Mouse (Mus musculus) midbrain, embryonic 10.5 days (tissue): Measurements from ENCODE around the gene Hectd2. TPM values are rescaled to one million over a fixed set of nuclear protein-coding genes. Genes with fewer than 3 reads are reported as not detected.

ENCODE experiments used
- DNase-seq: peaks from one replicate; pipeline ENCODE4 v3.0.0-alpha.2; 2017; ENCODE audit warnings: low spot score
- H3K27ac ChIP-seq: fragments of 300-500 bp; sonication (generic); replicated peaks from 2 replicates; pipeline ENCODE4 v1.5.1; 2016; ENCODE audit warnings: mild to moderate bottlenecking
- H3K27me3 ChIP-seq: fragments of 300-500 bp; sonication (generic); 2 replicates; pipeline ENCODE4 v1.6.1; 2016; ENCODE audit warnings: low read depth, mild to moderate bottlenecking; ENCODE audit not compliant: poor library complexity, severe bottlenecking
- H3K36me3 ChIP-seq: fragments of 300-500 bp; sonication (generic); 2 replicates; pipeline ENCODE4 v1.6.1; 2016; ENCODE audit warnings: mild to moderate bottlenecking, moderate library complexity
- H3K4me1 ChIP-seq: fragments of 300-500 bp; sonication (generic); 2 replicates; pipeline ENCODE4 v1.6.1; 2016
- H3K4me3 ChIP-seq: fragments of 300-500 bp; sonication (generic); 2 replicates; pipeline ENCODE4 v1.5.1; 2016; ENCODE audit warnings: mild to moderate bottlenecking, moderate library complexity
- H3K9me3 ChIP-seq: fragments of 300-500 bp; sonication (generic); replicated peaks from 2 replicates; pipeline ENCODE4 v1.6.1; 2016; ENCODE audit warnings: mild to moderate bottlenecking
- whole genome bisulfite sequencing: fragments of 180-500 bp; shearing (Covaris S2); methylation state at CpG from one replicate; pipeline ENCODE4 v1.1.7; 2016; 5-methylcytosine and 5-hydroxymethylcytosine counted together
- polyA plus RNA-seq: library from polyadenylated mRNA; unstranded; fragments of >200 nt; fragmentation: Nextera tagmentation; extraction: Ambion mirVana; gene quantifications from 2 replicates; pipeline ENCODE4 v1.2.1, GENCODE M21; 2016

Hectd2 gene
- polyA plus RNA-seq, 1 experiment from 2014 or later, result 2.2 TPM

GRCm38 (mm10) chr19:36580874-36581273 is 26.4 kb downstream of the Hectd2 start:
- H3K36me3 ChIP-seq, result no peaks in the 10 kb centered on the region
- H3K27ac ChIP-seq, result no peak overlapping the region
- H3K4me1 ChIP-seq, result no peaks in the 10 kb centered on the region
- 89% methylated on average over 3 of the region's 3 CpGs for WGBS
- DNase-seq, result no peak
- H3K4me3 ChIP-seq, result no peak overlapping the region
- H3K27me3 ChIP-seq, result no peaks in the 10 kb centered on the region
- no peaks in the 10 kb centered on the region for H3K9me3 ChIP-seq

- H3K4me3 ChIP-seq, result no peak overlapping the region
- 92% methylated on average over 1 of the region's 1 CpGs for WGBS
- H3K4me1 ChIP-seq, result no peaks in the 10 kb centered on the region
- H3K9me3 ChIP-seq, result no peaks in the 10 kb centered on the region
- H3K27me3 ChIP-seq, result no peaks in the 10 kb centered on the region
- H3K27ac ChIP-seq, result no peak overlapping the region
- no peaks in the 10 kb centered on the region for H3K36me3 ChIP-seq
- DNase-seq, result no peak
Observed at GRCm38 (mm10) chr19:36582116-36582515, 27.7 kb downstream of the Hectd2 start.

- H3K36me3 ChIP-seq, result no peaks in the 10 kb centered on the region
- H3K27ac ChIP-seq, result no peak overlapping the region
- no peaks in the 10 kb centered on the region for H3K27me3 ChIP-seq
- no peak overlapping the region for H3K4me3 ChIP-seq
- no peaks in the 10 kb centered on the region for H3K9me3 ChIP-seq
- WGBS, result 92% methylated on average over 1 of the region's 1 CpGs
- DNase-seq, result no peak
- no peaks in the 10 kb centered on the region for H3K4me1 ChIP-seq
Observed at GRCm38 (mm10) chr19:36585505-36585904, 31.1 kb downstream of the Hectd2 start.

GRCm38 (mm10) chr19:36594409-36594808 is 40.0 kb downstream of the Hectd2 start:
- DNase-seq, result no peak
- no peaks in the 10 kb centered on the region for H3K27me3 ChIP-seq
- H3K27ac ChIP-seq, result no peak overlapping the region
- no peaks in the 10 kb centered on the region for H3K36me3 ChIP-seq
- no peaks in the 10 kb centered on the region for H3K4me1 ChIP-seq
- H3K9me3 ChIP-seq, result no peaks in the 10 kb centered on the region
- H3K4me3 ChIP-seq, result no peak overlapping the region
- WGBS, result 90% methylated on average over 1 of the region's 1 CpGs

- Histone ChIP-seq H3K4me1 (0 out of 2 replicates have a peak, but pooled peaks cover 6% of the 10 kb centered on the region), H3K27me3 (no peaks in the 10 kb centered on the region), H3K9me3 (no peaks in the 10 kb centered on the region), H3K27ac (no peak overlapping the region), H3K4me3 (no peak overlapping the region), H3K36me3 (no peaks in the 10 kb centered on the region)
- 94% methylated on average over 8 of the region's 8 CpGs for WGBS
- no peak for DNase-seq
Observed at GRCm38 (mm10) chr19:36601869-36602268, 47.4 kb downstream of the Hectd2 start.

- Histone ChIP-seq H3K27me3 (no peaks in the 10 kb centered on the region), H3K4me1 (0 out of 2 replicates have a peak, but pooled peaks cover 6% of the 10 kb centered on the region), H3K36me3 (no peaks in the 10 kb centered on the region), H3K4me3 (no peak overlapping the region), H3K9me3 (no peaks in the 10 kb centered on the region), H3K27ac (no peak overlapping the region)
- 69% methylated on average over 11 of the region's 11 CpGs for WGBS
- DNase-seq, result no peak
Observed at GRCm38 (mm10) chr19:36602535-36603312, 48.3 kb downstream of the Hectd2 start.

GRCm38 (mm10) chr19:36606270-36606669 is 51.8 kb downstream of the Hectd2 start:
- Histone ChIP-seq H3K36me3 (no peaks in the 10 kb centered on the region), H3K27me3 (no peaks in the 10 kb centered on the region), H3K4me3 (no peak overlapping the region), H3K9me3 (no peaks in the 10 kb centered on the region), H3K4me1 (0 out of 2 replicates have a peak, but pooled peaks cover 6% of the 10 kb centered on the region), H3K27ac (no peak overlapping the region)
- WGBS, result 59% methylated on average over 1 of the region's 1 CpGs
- no peak for DNase-seq

- H3K36me3 ChIP-seq, result no peaks in the 10 kb centered on the region
- no peak overlapping the region for H3K4me3 ChIP-seq
- H3K27ac ChIP-seq, result no peak overlapping the region
- H3K27me3 ChIP-seq, result no peaks in the 10 kb centered on the region
- H3K9me3 ChIP-seq, result no peaks in the 10 kb centered on the region
- whole genome bisulfite sequencing, result 59% methylated on average over 3 of the region's 3 CpGs
- no peaks in the 10 kb centered on the region for H3K4me1 ChIP-seq
- DNase-seq, result no peak
Observed at GRCm38 (mm10) chr19:36609229-36609628, 54.8 kb downstream of the Hectd2 start.

GRCm38 (mm10) chr19:36610309-36610708 is 55.9 kb downstream of the Hectd2 start:
- WGBS, result 77% methylated on average over 2 of the region's 2 CpGs
- Histone ChIP-seq H3K4me3 (no peak overlapping the region), H3K9me3 (no peaks in the 10 kb centered on the region)

GRCm38 (mm10) chr19:36625906-36626305 is 71.5 kb downstream of the Hectd2 start:
- Histone ChIP-seq H3K4me1 (no peaks in the 10 kb centered on the region), H3K36me3 (no peaks in the 10 kb centered on the region), H3K27ac (no peak overlapping the region), H3K4me3 (no peak overlapping the region), H3K9me3 (no peaks in the 10 kb centered on the region), H3K27me3 (no peaks in the 10 kb centered on the region)
- DNase-seq, result no peak
- 100% methylated on average over 1 of the region's 1 CpGs for WGBS

More at GRCm38 (mm10) chr19:36610309-36610708, 55.9 kb downstream of the Hectd2 start:
- Histone ChIP-seq H3K27me3 (no peaks in the 10 kb centered on the region), H3K27ac (no peak overlapping the region), H3K36me3 (no peaks in the 10 kb centered on the region), H3K4me1 (no peaks in the 10 kb centered on the region)
- DNase-seq, result no peak

- H3K4me1 ChIP-seq, result no peaks in the 10 kb centered on the region
- no peaks in the 10 kb centered on the region for H3K9me3 ChIP-seq
- H3K4me3 ChIP-seq, result no peak overlapping the region
- no peaks in the 10 kb centered on the region for H3K36me3 ChIP-seq
- no peak for DNase-seq
- no peak overlapping the region for H3K27ac ChIP-seq
- whole genome bisulfite sequencing, result 83% methylated on average over 4 of the region's 4 CpGs
- no peaks in the 10 kb centered on the region for H3K27me3 ChIP-seq
Observed at GRCm38 (mm10) chr19:36626881-36627280, 72.4 kb downstream of the Hectd2 start.

- Histone ChIP-seq H3K36me3 (no peaks in the 10 kb centered on the region), H3K4me3 (no peak overlapping the region), H3K27me3 (peaks cover 15% of the 10 kb centered on the region; the same call in 1 of the 2 replicates), H3K9me3 (no peaks in the 10 kb centered on the region), H3K27ac (no peak overlapping the region), H3K4me1 (no peaks in the 10 kb centered on the region)
- no peak for DNase-seq
- WGBS, result 81% methylated on average over 9 of the region's 9 CpGs
Observed at GRCm38 (mm10) chr19:36629394-36629910, 75.0 kb downstream of the Hectd2 start.

- no peak overlapping the region for H3K27ac ChIP-seq
- no peaks in the 10 kb centered on the region for H3K4me1 ChIP-seq
- H3K4me3 ChIP-seq, result no peak overlapping the region
- H3K36me3 ChIP-seq, result no peaks in the 10 kb centered on the region
- 83% methylated on average over 5 of the region's 5 CpGs for WGBS
- H3K27me3 ChIP-seq, result peaks cover 15% of the 10 kb centered on the region; the same call in 1 of the 2 replicates
- no peaks in the 10 kb centered on the region for H3K9me3 ChIP-seq
- no peak for DNase-seq
Observed at GRCm38 (mm10) chr19:36630361-36630760, 75.9 kb downstream of the Hectd2 start.
